Mouse (Mus musculus): ENCODE results near the gene Cygb.

- TF ChIP-seq CTCF (IDR thresholded peaks at IDR 0.05; ENCODE audit: low read depth) (no peak), EP300 (IDR thresholded peaks at IDR 0.05; ENCODE audit: low read depth) (no peak)
These were observed 4.1 kb upstream of the Cygb start for GRCm38 (mm10) chr11:116658238-116658637.

Data from heart, postnatal 0 days (tissue).